Mouse (Mus musculus) thymus, postnatal 10 days (tissue): ENCODE measurements around the gene Clec2h.
"Not testable (repeated sequence)": the region's sequence is repeated elsewhere in the genome, so short reads cannot be mapped to it uniquely, and the experiment has no call there.

Experiments
- DNase-seq, 2 experiments: peaks; one replicate each; pipeline ENCODE4 v3.0.0; 2021; ENCODE audit warnings: low spot score in 2 of 2

The Clec2h gene

DNA sequence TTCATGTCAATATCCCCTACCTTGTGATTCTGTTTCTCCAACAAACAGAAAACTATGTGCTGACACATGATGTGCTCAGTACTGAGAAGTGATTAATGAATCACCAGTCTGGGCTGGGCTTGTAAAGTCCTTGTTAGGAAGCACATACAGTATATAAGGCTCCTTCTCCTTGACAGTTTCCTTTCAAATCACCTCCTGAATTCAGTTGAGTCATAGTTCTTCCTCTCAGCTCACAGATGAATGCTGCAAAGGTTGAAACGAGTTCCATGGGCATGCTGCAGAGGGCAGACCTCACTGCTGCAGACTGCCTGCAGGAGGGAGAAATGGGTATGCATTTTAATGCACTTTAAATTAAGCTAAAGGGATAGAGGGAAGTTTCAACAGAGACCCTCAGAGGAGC, at the start of gene Clec2h:
TSS of gene Clec2h (plus strand) at position 180 of the 400 bp plus-strand sequence.
- no peak for DNase-seq

DNA sequence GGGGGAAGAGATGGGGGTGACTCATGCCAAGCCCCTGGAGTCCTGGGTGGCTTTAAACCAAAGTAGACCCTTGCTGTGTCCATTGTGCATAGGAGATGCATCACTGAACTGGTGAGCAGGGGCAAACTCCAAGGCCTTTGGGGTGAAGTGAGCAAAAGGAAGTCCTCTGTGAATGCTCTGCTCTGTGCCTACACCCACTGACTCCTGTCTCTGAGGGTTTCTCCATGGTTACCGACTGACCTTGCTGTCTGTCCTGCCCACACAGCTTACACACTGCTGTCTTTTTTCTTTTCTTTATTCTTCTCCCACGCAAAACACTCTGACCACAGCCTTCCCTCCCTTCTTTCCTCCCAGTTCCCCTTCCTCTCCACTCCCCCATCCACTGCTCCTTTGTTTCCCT, 39.5 kb upstream of the Clec2h start:
- DNase-seq, result no peak

DNA sequence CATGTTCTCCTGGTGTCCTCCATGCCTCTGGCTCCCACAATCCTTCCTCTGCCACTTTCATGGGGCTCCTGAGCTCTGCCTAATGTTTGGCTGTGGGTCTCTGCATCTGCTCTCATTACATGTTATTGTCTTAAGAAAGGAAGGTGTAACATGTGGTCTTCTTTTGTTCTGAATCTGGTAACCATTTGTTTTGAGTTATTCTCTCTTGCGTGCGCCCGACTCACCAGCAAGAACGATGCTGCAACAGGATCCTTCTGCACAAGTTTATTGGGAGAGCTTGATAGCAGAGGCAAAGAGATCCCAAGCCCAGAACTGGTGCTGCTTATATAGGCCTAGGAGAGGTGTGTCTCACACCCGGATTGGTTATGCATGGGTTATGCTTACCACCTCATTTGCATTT, 38.8 kb upstream of the Clec2h start, which contains the start of gene Klrb1a:
TSS of gene Klrb1a (minus strand) at position 101 of the 400 bp plus-strand sequence.
- DNase-seq, result not testable (repeated sequence)

DNA sequence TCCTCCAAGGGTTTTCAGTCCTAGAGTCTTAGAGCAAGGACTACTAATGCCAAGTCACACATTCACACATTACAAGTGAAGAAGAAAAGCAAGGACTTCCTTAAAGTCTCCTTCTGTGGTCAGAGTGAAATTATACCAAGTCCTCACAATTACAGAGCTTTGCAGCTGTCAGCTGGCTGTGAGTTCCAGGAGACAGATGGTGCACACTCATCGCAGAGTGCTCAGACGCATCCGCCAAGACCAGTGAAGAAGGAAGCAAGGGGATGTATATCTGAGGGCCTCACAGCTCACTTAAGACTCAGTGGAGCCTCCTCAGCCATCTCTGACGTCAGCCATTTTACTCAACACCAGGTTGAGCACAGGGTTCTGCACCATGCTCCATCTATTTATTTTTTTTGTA, 37.8 kb upstream of the Clec2h start:
- no peak for DNase-seq

DNA sequence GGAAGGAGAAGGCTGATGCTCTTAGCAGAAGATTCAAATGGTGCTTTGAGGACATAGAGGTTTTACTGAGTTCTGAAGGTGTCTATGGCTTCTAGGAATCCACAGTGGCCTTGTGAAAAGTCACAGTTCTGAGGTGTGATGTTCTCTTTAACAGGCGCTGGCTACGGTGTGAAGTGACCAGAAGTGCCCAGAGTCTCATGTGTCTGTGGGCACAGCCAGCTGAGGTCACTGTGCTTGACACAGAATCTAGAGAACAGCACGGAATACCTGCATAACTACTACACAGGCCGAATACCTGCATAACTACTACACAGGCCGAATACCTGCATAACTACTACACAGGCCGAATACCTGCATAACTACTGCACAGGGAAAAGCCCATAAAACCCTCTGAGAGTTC, 36.9 kb upstream of the Clec2h start:
- not testable (repeated sequence) for DNase-seq

DNA sequence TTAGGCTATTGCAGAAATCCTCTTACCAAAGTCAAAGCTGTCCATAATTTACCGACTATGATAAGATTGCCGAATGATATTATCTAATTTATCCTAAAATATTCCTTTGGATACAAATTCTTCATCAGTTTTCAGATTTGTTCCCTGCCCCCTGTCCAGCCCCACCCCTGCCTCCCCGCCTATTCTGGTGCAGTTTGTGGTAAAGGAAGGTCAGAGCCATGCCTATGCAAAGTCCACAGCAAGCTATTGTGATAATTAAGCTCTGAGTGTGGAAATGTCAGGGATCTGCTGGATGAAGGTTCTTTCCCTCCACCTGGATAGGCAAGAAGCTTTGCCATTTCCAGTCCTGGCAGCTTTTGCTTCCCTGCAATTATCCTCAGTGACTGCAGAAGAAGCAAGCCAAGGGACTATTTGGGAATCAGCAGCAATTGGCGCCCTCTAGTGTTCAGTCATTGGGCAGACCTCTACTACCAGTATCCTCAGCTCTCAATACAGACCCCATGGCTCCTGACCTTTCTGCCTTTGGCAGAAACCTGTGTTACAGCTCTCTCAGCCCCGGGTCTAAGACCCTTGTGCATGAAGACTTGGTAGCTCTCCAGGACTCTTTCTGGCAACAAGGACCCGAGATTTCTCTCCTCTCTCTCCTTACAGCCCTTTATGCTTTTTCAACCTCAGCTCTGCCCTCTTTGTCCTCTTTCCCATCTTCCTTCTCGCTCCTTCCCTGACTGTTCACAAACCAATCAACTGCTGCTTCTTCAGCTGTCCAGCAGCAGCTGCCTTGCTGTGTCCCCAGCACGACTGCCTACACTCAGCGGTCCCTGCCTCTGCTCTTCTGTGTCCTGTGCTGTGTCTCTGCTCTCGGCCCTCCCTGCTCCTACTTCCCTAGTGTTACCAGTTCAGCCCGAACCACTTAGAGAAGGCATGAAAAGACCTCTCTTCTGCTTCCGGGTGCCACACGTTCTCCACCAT, 32.1 kb upstream of the Clec2h start:
- peak; percentile 5 to 22 for DNase-seq

DNA sequence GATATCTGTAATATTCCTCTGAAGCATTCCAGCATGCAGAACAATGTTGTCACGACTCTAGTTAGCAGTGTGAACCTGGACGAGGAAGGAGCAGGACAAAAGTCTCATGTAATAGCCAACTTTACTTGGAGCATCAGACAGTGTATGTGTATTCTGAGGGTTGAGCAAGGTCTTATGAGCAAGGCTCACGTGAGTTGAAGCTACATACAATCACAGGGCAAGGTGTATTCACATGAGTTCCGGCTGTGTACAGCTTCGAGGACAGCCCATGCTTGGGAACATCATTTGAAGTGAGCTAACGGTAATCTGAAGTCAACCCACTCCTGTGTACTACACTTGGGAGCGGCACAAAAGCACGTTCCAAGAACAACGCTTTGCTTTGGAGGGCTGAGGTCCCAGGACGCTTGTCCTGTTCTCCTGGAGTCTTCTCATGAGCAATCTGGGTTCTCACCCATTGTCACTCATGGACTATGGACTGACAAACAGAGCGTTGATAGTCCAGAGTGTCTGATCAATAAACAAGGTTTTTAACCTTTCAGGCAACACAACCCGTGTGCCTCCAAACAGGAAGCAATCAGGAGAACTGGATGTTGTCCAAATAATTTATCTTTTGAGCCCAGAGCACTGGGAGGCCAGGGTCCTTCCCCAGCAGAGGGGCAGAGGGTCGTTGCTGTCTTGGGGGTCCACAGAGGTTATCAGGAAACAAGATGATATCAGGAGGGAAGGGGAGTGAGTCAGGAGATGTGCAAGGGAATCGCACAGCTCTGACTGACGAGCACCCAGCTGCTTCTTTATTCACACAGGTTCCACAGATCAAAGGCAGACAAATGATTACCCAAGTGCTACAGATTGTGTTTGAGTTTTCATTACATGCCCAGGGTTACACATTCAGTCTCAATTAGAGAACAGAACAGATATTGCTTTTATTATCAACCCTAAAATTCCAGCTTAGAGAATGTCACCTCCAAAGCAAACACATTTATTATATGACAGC, 31.0 kb upstream of the Clec2h start:
- not testable (repeated sequence) for DNase-seq

DNA sequence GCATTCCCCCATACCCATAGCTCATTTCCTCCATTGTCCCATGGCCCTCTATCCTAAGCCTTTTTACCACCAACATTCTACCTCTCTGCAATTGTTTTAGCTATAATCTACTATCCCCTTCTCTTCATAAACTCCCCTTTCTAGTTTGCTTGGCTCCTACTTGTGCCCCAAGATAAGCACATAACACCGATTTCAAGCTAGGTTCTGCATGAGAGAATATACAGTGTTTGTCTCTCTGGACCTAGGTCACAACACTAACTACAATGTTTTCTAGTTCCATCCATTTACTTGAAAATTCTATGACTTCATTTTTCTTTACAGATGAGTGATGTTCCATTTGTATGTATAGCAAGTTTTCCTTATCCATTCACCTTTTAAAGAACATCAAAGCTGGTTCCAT, 21.5 kb upstream of the Clec2h start:
- DNase-seq, result no peak

DNA sequence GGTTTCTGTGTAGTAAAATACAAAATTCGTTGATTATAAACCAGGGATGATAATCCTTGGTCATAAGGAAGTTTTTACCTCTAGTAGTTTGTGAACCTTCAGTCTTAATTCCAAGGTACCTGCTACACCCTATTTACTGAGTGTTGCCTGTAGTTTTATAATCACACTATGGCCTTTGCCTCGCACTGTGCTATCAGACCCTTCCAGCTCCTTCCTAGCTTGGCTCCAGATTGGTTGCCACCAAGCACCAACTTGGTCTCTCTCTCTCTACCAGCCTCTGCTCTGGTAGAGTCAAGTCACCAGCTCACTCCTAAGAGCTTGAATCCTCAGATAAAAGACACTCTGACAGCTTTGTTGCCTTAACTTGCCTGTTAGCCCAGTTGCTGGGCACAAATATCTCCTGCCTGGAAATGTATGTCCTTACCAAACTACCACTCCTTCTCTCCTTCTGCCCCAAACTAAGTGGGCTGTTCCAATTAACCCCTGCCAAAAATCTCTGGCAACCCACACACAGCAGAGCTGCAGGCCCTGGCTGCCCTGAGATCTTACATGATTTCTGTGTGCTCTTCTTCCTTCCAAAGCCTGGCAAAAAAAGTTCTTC, 21.0 kb upstream of the Clec2h start:
- no peak for DNase-seq

DNA sequence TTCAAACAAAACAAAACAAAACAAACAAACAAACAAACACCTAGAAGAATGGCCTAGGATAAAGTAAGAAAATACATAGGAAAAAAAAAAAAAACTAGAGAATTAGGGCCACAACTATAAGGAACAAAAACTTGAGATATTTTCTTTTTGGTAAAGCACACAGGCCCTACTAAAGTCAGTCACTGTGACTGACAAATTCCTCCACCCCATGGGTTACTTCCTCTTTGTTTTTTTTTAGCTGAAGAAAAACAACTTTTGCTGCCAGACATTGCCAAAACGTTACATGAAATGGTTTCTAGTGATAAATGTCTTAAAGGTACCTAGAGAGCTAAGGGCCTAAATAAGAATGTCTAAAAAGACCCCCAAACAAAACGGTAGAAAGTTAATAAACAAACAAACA, 18.2 kb upstream of the Clec2h start:
- no peak for DNase-seq

DNA sequence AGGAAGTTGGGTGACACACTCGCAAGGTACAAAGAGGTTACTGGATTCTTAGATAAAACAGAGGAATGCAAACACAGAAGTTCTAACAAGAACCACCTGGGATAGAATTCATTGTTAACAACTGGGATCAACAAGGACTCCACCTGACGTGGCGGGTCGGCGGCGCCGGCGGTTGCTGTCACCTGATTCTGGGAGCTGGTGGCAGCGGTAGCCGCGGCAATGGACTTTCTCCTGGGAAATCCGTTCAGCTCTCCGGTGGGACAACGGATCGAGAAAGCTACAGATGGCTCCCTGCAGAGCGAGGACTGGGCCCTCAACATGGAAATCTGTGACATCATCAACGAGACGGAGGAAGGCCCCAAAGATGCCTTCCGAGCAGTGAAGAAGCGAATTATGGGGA, 17.5 kb upstream of the Clec2h start:
- DNase-seq, result not testable (repeated sequence)

DNA sequence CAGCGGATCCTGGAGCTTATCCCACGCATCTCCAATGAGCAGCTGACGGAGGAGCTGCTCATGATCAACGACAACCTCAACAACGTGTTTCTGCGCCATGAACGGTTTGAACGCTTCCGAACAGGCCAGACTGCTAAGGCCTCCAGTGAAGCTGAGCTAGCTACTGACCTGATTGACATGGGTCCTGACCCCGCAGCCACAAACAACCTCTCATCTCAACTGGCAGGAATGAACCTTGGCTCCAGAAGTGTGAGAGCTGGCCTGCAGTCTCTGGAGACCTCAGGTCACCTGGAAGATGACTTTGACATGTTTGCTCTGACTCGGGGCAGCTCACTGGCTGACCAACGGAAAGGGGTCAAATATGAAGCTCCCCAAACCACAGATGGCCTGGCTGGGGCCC, 16.5 kb upstream of the Clec2h start:
- DNase-seq, result not testable (repeated sequence)

DNA sequence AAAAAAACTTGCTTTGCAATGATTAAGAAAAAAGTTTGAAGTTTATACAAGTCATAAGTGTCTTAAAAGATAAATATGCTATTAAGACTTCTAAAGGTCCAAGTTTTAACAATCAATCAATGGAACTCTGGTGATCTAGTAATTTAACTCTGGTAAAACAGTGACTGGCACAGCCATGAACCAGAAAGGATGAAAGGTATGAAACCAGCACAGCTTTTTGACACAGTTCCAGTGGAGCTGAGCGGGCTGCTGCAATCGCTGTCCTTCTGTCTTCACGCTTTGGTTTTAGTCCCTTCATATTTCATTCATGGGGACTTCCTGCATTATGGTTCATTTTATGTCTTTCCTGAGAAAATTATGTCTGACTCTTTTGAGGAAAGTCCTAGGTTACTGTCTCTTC, 12.5 kb upstream of the Clec2h start:
- no peak for DNase-seq

DNA sequence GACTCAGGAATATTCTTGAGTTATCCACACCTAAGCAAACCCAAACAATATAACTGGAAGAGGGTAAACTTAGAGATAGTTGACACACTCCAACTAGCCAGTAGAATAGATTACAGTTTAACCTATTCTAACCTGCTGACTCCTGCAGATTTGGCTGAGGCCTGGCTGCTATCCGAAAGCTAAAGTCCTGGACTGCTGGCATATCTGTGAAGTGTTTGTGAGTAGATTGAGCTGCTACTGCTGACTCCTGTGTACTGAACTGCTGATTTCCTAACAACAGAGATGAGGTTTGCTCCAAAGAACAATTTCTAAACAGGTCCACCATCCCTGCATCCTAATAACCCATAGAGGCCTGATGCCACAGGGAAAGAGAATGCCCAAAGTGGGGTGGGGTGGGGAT, 12.0 kb upstream of the Clec2h start:
- no peak for DNase-seq

DNA sequence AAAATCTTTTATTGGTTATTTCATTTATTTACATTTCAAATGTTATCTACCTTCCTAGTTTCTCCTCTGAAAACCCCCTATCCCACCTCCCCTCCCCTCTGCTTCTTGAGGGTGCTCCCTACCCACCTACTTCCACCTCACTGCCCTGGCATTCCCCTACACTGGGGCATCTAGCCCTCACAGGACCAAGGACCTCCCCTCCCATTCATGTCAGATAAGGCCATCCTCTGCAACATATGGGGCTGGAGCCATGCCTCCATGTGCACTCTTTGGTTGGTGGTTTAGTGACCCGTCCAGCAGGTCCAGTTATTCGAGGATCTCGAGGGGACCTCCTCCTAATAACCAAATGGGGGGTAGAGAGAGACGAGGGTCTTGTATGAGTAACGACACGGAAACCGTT, 11.4 kb upstream of the Clec2h start:
- DNase-seq, result not testable (repeated sequence)

DNA sequence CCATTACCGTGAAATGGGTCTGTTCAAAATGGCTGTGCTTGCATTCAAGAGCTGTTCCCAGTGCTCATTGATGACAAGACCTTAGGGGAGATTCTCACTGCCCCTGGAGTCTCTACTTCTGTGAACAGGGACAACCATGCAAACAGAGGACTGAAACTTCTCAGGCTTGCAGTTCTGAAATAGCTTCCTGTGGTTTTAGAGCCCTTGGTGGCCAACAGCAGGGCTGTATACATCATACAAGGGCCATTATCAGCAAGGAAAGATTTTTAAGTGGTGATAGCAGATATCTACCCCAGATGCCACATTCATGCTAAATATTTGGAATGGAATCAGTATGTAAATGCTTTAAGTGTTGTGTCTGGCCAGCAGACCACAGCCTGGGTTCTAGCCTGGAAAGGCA, 9.2 kb upstream of the Clec2h start:
- no peak for DNase-seq

DNA sequence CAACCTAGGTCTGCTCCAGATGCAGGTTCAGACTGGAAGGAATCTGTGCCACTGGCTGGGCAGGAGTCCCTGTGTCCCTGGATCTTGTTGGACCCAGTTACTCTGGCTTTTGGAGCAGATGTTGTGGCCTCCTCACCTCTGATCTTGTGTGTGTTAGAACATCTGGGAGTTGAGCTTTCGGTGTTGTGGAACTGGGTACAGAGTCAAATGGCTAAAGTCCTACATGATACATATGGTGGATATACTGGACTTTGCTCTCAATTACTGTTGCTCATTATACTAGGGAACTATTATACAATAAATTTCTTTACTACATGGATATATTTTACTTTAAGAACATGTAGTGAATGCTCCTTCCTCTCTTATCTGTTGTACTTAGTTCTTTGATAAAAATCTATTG, 936 bp upstream of the Clec2h start:
- DNase-seq, result no peak

DNA sequence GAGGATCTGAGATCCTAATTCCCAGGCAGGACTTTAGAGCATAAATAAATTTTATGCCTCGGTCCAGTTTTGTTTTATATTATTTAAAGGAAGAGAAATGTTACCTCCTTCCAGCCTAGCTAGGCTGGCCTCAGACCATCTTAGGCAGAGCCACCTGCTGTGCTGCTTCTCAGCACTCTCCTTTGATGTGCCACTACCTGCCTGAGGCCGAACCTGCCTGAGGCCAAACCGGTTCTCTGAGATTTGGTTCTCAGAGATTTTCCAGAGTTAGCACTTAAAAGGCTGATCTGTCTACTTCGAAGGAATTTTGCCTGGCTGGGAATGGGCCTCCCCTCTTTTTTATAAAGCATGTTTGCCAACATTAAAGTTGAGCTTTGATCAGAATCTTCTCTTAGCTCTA, 7.8 kb downstream of the Clec2h start:
- DNase-seq, result no peak

DNA sequence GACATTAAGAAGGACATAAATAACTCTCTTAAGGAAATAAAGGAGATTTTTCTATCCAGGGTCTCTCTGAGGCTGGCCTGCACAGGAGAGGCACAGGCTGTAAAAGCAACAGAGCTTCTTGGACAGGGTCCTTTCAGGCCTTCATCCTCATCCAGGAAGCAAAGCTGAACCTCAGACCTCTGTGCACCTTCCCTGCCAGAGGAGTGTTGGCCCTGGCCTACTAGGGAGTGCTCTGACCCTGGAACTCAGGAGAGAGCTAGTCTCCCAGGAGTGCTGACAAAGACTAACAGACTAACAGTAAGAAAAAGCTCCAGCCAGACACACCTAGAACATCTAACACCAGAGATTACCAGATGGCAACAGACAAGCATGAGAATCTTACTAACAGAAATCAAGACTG, 17.4 kb downstream of the Clec2h start:
- no peak for DNase-seq

DNA sequence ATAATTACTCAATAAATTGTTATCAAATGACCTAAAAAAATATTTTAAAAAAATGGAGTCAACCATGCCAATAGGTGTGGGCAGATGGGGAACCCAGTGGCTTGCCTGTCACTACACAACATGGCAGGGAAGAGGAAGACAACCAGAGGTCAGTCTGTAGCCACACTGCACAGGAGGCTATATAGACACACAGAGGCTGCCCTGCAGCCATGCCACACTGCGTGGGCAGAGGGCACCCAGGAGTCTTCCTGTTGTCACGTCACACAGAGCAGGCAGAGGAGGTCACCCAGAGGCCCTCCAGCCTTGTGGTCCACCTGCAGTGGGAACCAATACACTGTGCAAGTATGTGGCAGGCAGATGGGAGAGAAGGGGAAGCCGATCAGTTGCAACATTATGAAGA, 39.5 kb downstream of the Clec2h start:
- no peak for DNase-seq

DNA sequence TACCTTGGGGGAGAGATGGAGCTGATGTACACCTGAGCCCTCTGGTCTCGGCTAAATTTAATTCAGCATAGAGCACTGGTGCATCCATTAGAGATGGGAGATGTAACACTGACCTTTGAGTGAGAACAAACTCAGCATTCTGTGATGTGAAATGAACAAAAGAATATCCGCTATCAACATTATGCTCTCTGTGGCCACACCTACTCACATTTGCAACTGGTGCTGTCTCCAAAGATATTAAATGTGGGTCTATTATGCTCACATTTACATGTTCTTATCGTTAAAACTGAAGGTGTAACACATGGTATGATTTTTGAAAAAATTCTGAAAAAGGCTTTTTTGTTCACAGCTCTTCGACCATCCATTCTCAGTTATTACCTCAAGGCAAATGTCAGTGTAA, 60.8 kb downstream of the Clec2h start, which contains the start of gene Klrb1:
TSS of gene Klrb1 (minus strand) at position 101 of the 400 bp plus-strand sequence.
- DNase-seq, result no peak
